Mouse (Mus musculus) ovary, adult 18-20 months (tissue): ENCODE results near the gene Siae.

Experiments
- DNase-seq: peaks from one replicate; pipeline ENCODE4 v3.0.0; 2022; ENCODE audit warnings: low spot score, mixed read lengths

The Siae gene

GRCm38 (mm10) chr9:37626103-37626567 lies 70.6 kb downstream of the Siae start:
- no peak for DNase-seq

- DNase-seq = no peak
Observed at GRCm38 (mm10) chr9:37627263-37627662, 71.8 kb downstream of the Siae start.

GRCm38 (mm10) chr9:37628581-37628980 lies 73.1 kb downstream of the Siae start:
- no peak for DNase-seq

GRCm38 (mm10) chr9:37629941-37630340 lies 74.4 kb downstream of the Siae start:
- DNase-seq = no peak

- DNase-seq = no peak
Observed at GRCm38 (mm10) chr9:37632305-37632704, 76.8 kb downstream of the Siae start.

- no peak for DNase-seq
Observed at GRCm38 (mm10) chr9:37634269-37634668, 78.8 kb downstream of the Siae start.

GRCm38 (mm10) chr9:37636335-37636734 lies 80.8 kb downstream of the Siae start:
- DNase-seq = peak; percentile 10

GRCm38 (mm10) chr9:37636800-37637542 lies 81.5 kb downstream of the Siae start:
- no peak for DNase-seq

- no peak for DNase-seq
Observed at GRCm38 (mm10) chr9:37638721-37639120, 83.2 kb downstream of the Siae start.

- no peak for DNase-seq
Observed at GRCm38 (mm10) chr9:37646246-37646645, 90.7 kb downstream of the Siae start.

GRCm38 (mm10) chr9:37650639-37651038 lies 95.1 kb downstream of the Siae start:
- DNase-seq = no peak

GRCm38 (mm10) chr9:37653836-37654235 lies 98.3 kb downstream of the Siae start:
- no peak for DNase-seq

GRCm38 (mm10) chr9:37655961-37656360 lies 100.5 kb downstream of the Siae start:
- no peak for DNase-seq

- DNase-seq = no peak
Observed at GRCm38 (mm10) chr9:37656439-37656881, 101.0 kb downstream of the Siae start.

GRCm38 (mm10) chr9:37656931-37657481 lies 101.5 kb downstream of the Siae start, which contains the start of gene Tbrg1:
Gene Tbrg1, minus strand, starts transcription at chr9:37657312.
- DNase-seq = peak; percentile 74

- no peak for DNase-seq
Observed at GRCm38 (mm10) chr9:37659413-37659812, 103.9 kb downstream of the Siae start.

- no peak for DNase-seq
Observed at GRCm38 (mm10) chr9:37663210-37663609, 107.7 kb downstream of the Siae start.

- no peak for DNase-seq
Observed at GRCm38 (mm10) chr9:37664604-37665003, 109.1 kb downstream of the Siae start.

- no peak for DNase-seq
Observed at GRCm38 (mm10) chr9:37666045-37666444, 110.5 kb downstream of the Siae start.

GRCm38 (mm10) chr9:37669115-37669514 lies 113.6 kb downstream of the Siae start, which contains the start of gene Panx3:
Gene Panx3, minus strand, starts transcription at chr9:37669235.
- no peak for DNase-seq

- DNase-seq = no peak
Observed at GRCm38 (mm10) chr9:37669678-37670077, 114.2 kb downstream of the Siae start.

GRCm38 (mm10) chr9:37670261-37670660 lies 114.8 kb downstream of the Siae start:
- no peak for DNase-seq

- DNase-seq = no peak
Observed at GRCm38 (mm10) chr9:37675287-37675686, 119.8 kb downstream of the Siae start.
